28 mouse cellular contexts compared by ENCODE assay signal in the genomic region with DNA sequence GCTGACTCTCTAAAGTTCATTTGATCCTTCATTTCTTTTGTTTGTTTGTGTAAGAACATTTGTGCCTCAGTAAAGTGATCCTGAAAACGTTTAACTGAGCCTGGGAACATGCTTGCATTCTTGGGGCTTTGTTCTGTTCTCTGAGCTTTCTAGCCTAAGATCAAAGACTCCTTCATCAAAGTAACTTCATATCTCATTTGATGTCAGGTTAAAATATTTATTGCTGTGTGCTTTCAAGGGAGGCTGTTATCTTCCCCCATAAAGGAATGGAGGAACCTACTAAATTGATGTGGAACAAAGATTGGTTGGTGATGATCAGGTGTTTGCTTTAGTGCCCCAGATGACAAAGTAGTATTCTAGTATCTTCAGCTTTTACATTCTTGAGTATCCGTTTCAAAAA.
DNase-seq lines count a peak whose midpoint lies in the region; ATAC-seq and TF ChIP-seq lines count a peak whose summit lies in the region.
"Had no signal": no experiment of that assay in that cellular context is flagged by ENCODE, and none has a peak within 500 bp of the region (broad histone marks: within the 10 kb centered on the region; RNA-seq: fewer than 3 reads in every experiment).

No protein-coding gene starts in this region.

- H3K4me2 ChIP-seq in midbrain, embryonic 14.5 days (ENCODE audit: low read length) = no peak overlapping the region
- H3K4me2 ChIP-seq in midbrain, postnatal 0 days (ENCODE audit: low read depth, low read length, poor library complexity, severe bottlenecking) = no peak overlapping the region
- H3K4me2 ChIP-seq: embryonic facial prominence, embryonic 13.5 days; forebrain, embryonic 13.5 days; heart, embryonic 12.5 days; heart, embryonic 15.5 days; hindbrain, embryonic 13.5 days had no signal

- no peak for TF ChIP-seq CTCF in midbrain, postnatal 0 days (IDR thresholded peaks at IDR 0.05)

- no peaks in the 10 kb centered on the region for H3K4me1 ChIP-seq in midbrain, embryonic 14.5 days (ENCODE audit: control insufficient read depth, insufficient read depth, low read length)
- no peaks in the 10 kb centered on the region for H3K4me1 ChIP-seq in midbrain, postnatal 0 days (ENCODE audit: insufficient read depth, low read length)
- H3K4me1 ChIP-seq: embryonic facial prominence, embryonic 13.5 days; forebrain, embryonic 10.5 days; forebrain, embryonic 13.5 days; heart, embryonic 12.5 days; heart, embryonic 15.5 days; hindbrain, embryonic 10.5 days; hindbrain, embryonic 13.5 days had no signal

- WGBS in midbrain, embryonic 14.5 days = 39% methylated on average over 2 of the region's 2 CpGs
- WGBS in midbrain, postnatal 0 days = 45% methylated on average over 2 of the region's 2 CpGs

- no peaks in the 10 kb centered on the region for H3K27me3 ChIP-seq in midbrain, embryonic 14.5 days (ENCODE audit: control insufficient read depth, insufficient read depth, low read length)
- no peaks in the 10 kb centered on the region for H3K27me3 ChIP-seq in midbrain, postnatal 0 days (ENCODE audit: insufficient read depth, low read length)
- H3K27me3 ChIP-seq: embryonic facial prominence, embryonic 13.5 days; forebrain, embryonic 13.5 days; heart, embryonic 12.5 days; heart, embryonic 15.5 days; hindbrain, embryonic 13.5 days had no signal

- DNase-seq in midbrain, embryonic 14.5 days = peak; percentile 12
- DNase-seq in midbrain, postnatal 0 days (ENCODE audit: low spot score) = no peak
- peak; percentile 48 for DNase-seq in CD4-positive, CD25-positive, alpha-beta regulatory T cell, adult 2 months (ENCODE audit: low read depth, low spot score)
- DNase-seq in ZHBTc4 (ENCODE audit: low read depth, low spot score) = peak; percentile 2
- no peak for DNase-seq in c-Kit-positive CD71-positive TER-119-positive erythroid progenitor cells, embryonic 14.5 days (ENCODE audit: low spot score)
- DNase-seq in gastrocnemius, postnatal 4 days (ENCODE audit: low spot score in 2 of 2) = no peak
- DNase-seq in yolk sac, embryonic 10.5 days (ENCODE audit: low spot score) = no peak
- DNase-seq: adrenal gland, postnatal 10 days; adrenal gland, postnatal 36 days; cerebellum, adult 11 months; cerebellum, adult 2 months; cerebellum, adult 9-11 months; cerebellum, postnatal 25 days; gastrocnemius, postnatal 10 days; gastrocnemius, postnatal 36 days; heart, adult 11 months; heart, postnatal 10 days; heart, postnatal 36 days had no signal

- no peak overlapping the region for H3K27ac ChIP-seq in midbrain, embryonic 14.5 days (replicated peaks; ENCODE audit: low read depth, low read length)
- no peak overlapping the region for H3K27ac ChIP-seq in midbrain, postnatal 0 days (ENCODE audit: low read depth, low read length)
- H3K27ac ChIP-seq: embryonic facial prominence, embryonic 13.5 days; forebrain, embryonic 10.5 days; forebrain, embryonic 13.5 days; heart, embryonic 15.5 days; hindbrain, embryonic 10.5 days; hindbrain, embryonic 13.5 days had no signal

- no peak for ATAC-seq in midbrain, embryonic 14.5 days (ENCODE audit: low FRiP score, low TSS enrichment)
- no peak for ATAC-seq in midbrain, postnatal 0 days (ENCODE audit: low FRiP score)
- ATAC-seq: forebrain, embryonic 13.5 days; forebrain, embryonic 16.5 days; hindbrain, embryonic 16.5 days; intestine, embryonic 16.5 days had no signal

- no peaks in the 10 kb centered on the region for H3K9me3 ChIP-seq in midbrain, embryonic 14.5 days (ENCODE audit: control insufficient read depth, low read length)
- H3K9me3 ChIP-seq in midbrain, postnatal 0 days (ENCODE audit: low read length) = no peaks in the 10 kb centered on the region
- H3K9me3 ChIP-seq: embryonic facial prominence, embryonic 13.5 days; forebrain, embryonic 10.5 days; forebrain, embryonic 13.5 days; heart, embryonic 12.5 days; heart, embryonic 15.5 days; hindbrain, embryonic 10.5 days; hindbrain, embryonic 13.5 days had no signal

- H3K9ac ChIP-seq in midbrain, embryonic 14.5 days (replicated peaks; ENCODE audit: low read length) = no peak overlapping the region
- no peak overlapping the region for H3K9ac ChIP-seq in midbrain, postnatal 0 days (replicated peaks; ENCODE audit: low read length, poor library complexity, severe bottlenecking)
- H3K9ac ChIP-seq: embryonic facial prominence, embryonic 13.5 days; forebrain, embryonic 13.5 days; heart, embryonic 12.5 days; heart, embryonic 15.5 days; hindbrain, embryonic 13.5 days had no signal

- no peaks in the 10 kb centered on the region for H3K36me3 ChIP-seq in midbrain, embryonic 14.5 days (ENCODE audit: control insufficient read depth, insufficient read depth, low read length)
- H3K36me3 ChIP-seq in midbrain, postnatal 0 days (ENCODE audit: insufficient read depth, low read length) = no peaks in the 10 kb centered on the region
- H3K36me3 ChIP-seq: embryonic facial prominence, embryonic 13.5 days; forebrain, embryonic 10.5 days; heart, embryonic 12.5 days; heart, embryonic 15.5 days; hindbrain, embryonic 10.5 days; hindbrain, embryonic 13.5 days had no signal

- H3K4me3 ChIP-seq in midbrain, embryonic 14.5 days (replicated peaks; ENCODE audit: low read depth, low read length) = no peak overlapping the region
- H3K4me3 ChIP-seq in midbrain, postnatal 0 days (ENCODE audit: low read depth, low read length) = no peak overlapping the region
- H3K4me3 ChIP-seq: embryonic facial prominence, embryonic 13.5 days; forebrain, embryonic 10.5 days; forebrain, embryonic 13.5 days; heart, embryonic 12.5 days; heart, embryonic 15.5 days; hindbrain, embryonic 10.5 days; hindbrain, embryonic 13.5 days had no signal

Comparison
In these comparisons a context has a peak if more than half of its experiments do, and no peak if none do; other contexts are left out.
1. DNase-seq: peak in midbrain, embryonic 14.5 days (single experiment), CD4-positive, CD25-positive, alpha-beta regulatory T cell, adult 2 months (single experiment) and ZHBTc4 (single experiment); none in midbrain, postnatal 0 days (single experiment), c-Kit-positive CD71-positive TER-119-positive erythroid progenitor cells, embryonic 14.5 days (single experiment), gastrocnemius, postnatal 4 days (0 of 2) and yolk sac, embryonic 10.5 days (single experiment).